ENCODE assay signal across 9 mouse cellular contexts in genomic region chr3:68608848-68609497, GRCm38 (mm10).
DNase-seq lines count a peak whose midpoint lies in the region; ATAC-seq and TF ChIP-seq lines count a peak whose summit lies in the region.
"Had no signal": no experiment of that assay in that cellular context is flagged by ENCODE, and none has a peak within 500 bp of the region (broad histone marks: within the 10 kb centered on the region; RNA-seq: fewer than 3 reads in every experiment).

No protein-coding gene starts in this region.

- H3K4me2 ChIP-seq in forebrain, embryonic 12.5 days: no peak overlapping the region
- H3K4me2 ChIP-seq in forebrain, embryonic 16.5 days (ENCODE audit: low read length): no peak overlapping the region
- no peak overlapping the region for H3K4me2 ChIP-seq in liver, embryonic 12.5 days
- H3K4me2 ChIP-seq: liver, embryonic 13.5 days had no signal

- H3ac ChIP-seq in C2C12 (ENCODE audit: control insufficient read depth, insufficient read length, low read depth): no peak overlapping the region

- no peak overlapping the region for H3K27ac ChIP-seq in forebrain, embryonic 12.5 days
- no peak overlapping the region for H3K27ac ChIP-seq in forebrain, embryonic 16.5 days (ENCODE audit: low read length)
- H3K27ac ChIP-seq in liver, embryonic 12.5 days: no peak overlapping the region
- H3K27ac ChIP-seq: liver, embryonic 13.5 days had no signal

- H3K79me3 ChIP-seq in C2C12 (ENCODE audit: low read depth): peaks cover 15% of the 10 kb centered on the region

- no peaks in the 10 kb centered on the region for H3K9me3 ChIP-seq in forebrain, embryonic 12.5 days
- H3K9me3 ChIP-seq in forebrain, embryonic 16.5 days (ENCODE audit: control insufficient read depth, low read length): no peaks in the 10 kb centered on the region
- no peaks in the 10 kb centered on the region for H3K9me3 ChIP-seq in liver, embryonic 12.5 days (replicated peaks)
- H3K9me3 ChIP-seq: liver, embryonic 13.5 days had no signal

- 0 out of 2 replicates have a peak, but pooled peaks cover 3% of the 10 kb centered on the region for H3K36me3 ChIP-seq in forebrain, embryonic 12.5 days (replicated peaks)
- H3K36me3 ChIP-seq in forebrain, embryonic 16.5 days (ENCODE audit: control insufficient read depth, insufficient read depth): no peaks in the 10 kb centered on the region
- no peaks in the 10 kb centered on the region for H3K36me3 ChIP-seq in C2C12 (ENCODE audit: control insufficient read depth, insufficient read depth)
- H3K36me3 ChIP-seq in liver, embryonic 12.5 days: no peaks in the 10 kb centered on the region
- H3K36me3 ChIP-seq: liver, embryonic 13.5 days had no signal

- peak; percentile 58 to 63 for DNase-seq in cerebellum, postnatal 36 days
- DNase-seq in left cerebral cortex, adult 18-20 months (ENCODE audit: low spot score in 2 of 2): peak; percentile 87 to 92
- DNase-seq in thymus, adult 18-20 months: no peak
- DNase-seq in spleen, adult 12 weeks (ENCODE audit: low spot score): no peak
- DNase-seq: liver, embryonic 13.5 days had no signal

- TF ChIP-seq CTCF in C2C12 (IDR thresholded peaks at IDR 0.05; ENCODE audit: control insufficient read depth, insufficient read depth, insufficient read length): no peak

- ATAC-seq in forebrain, embryonic 12.5 days (ENCODE audit: low FRiP score): 0 out of 2 replicates have a peak, but pooled peaks have one; percentile 37
- no peak for ATAC-seq in forebrain, embryonic 16.5 days
- ATAC-seq in liver, embryonic 12.5 days: no peak

- no peak overlapping the region for H3K9ac ChIP-seq in forebrain, embryonic 12.5 days
- H3K9ac ChIP-seq in forebrain, embryonic 16.5 days (replicated peaks; ENCODE audit: low read depth, low read length): no peak overlapping the region
- H3K9ac ChIP-seq in liver, embryonic 12.5 days: no peak overlapping the region
- H3K9ac ChIP-seq: liver, embryonic 13.5 days had no signal

- H3K4me3 ChIP-seq in forebrain, embryonic 12.5 days (replicated peaks): no peak overlapping the region
- H3K4me3 ChIP-seq in forebrain, embryonic 16.5 days (replicated peaks; ENCODE audit: low read length): no peak overlapping the region
- H3K4me3 ChIP-seq in C2C12 (ENCODE audit: insufficient read depth, poor library complexity, severe bottlenecking): no peak overlapping the region
- H3K4me3 ChIP-seq in liver, embryonic 12.5 days: no peak overlapping the region
- H3K4me3 ChIP-seq: liver, embryonic 13.5 days had no signal

- peaks cover 19% of the 10 kb centered on the region for H3K4me1 ChIP-seq in forebrain, embryonic 12.5 days
- peaks cover 16% of the 10 kb centered on the region for H3K4me1 ChIP-seq in forebrain, embryonic 16.5 days (replicated peaks; ENCODE audit: control insufficient read depth, insufficient read depth, low read length)
- H3K4me1 ChIP-seq in liver, embryonic 12.5 days: no peaks in the 10 kb centered on the region
- H3K4me1 ChIP-seq: liver, embryonic 13.5 days had no signal

- no peaks in the 10 kb centered on the region for H3K27me3 ChIP-seq in forebrain, embryonic 12.5 days
- H3K27me3 ChIP-seq in forebrain, embryonic 16.5 days (replicated peaks; ENCODE audit: control insufficient read depth, insufficient read depth, low read length): no peaks in the 10 kb centered on the region
- H3K27me3 ChIP-seq in C2C12 (ENCODE audit: control insufficient read depth, insufficient read depth, insufficient read length): no peaks in the 10 kb centered on the region
- H3K27me3 ChIP-seq in liver, embryonic 12.5 days (replicated peaks): no peaks in the 10 kb centered on the region
- H3K27me3 ChIP-seq: liver, embryonic 13.5 days had no signal

- H3K79me2 ChIP-seq in C2C12 (ENCODE audit: control insufficient read depth, insufficient read depth): peaks cover 48% of the 10 kb centered on the region

- 90% methylated on average over 19 of the region's 19 CpGs for WGBS in forebrain, embryonic 12.5 days
- 83% methylated on average over 19 of the region's 19 CpGs for WGBS in forebrain, embryonic 16.5 days
- 72% methylated on average over 19 of the region's 19 CpGs for WGBS in liver, embryonic 12.5 days (ENCODE audit: insufficient replicate concordance)

TF ChIP-seq in C2C12, 6 proteins besides CTCF, POLR2A, EP300 and RAD21:
- TF ChIP-seq USF1 (IDR thresholded peaks at IDR 0.05; ENCODE audit: low read depth) (no peak), MYOD1 (IDR thresholded peaks at IDR 0.05; ENCODE audit: control insufficient read depth, insufficient read length, low read depth) (peak; percentile 100), CEBPB (IDR thresholded peaks at IDR 0.05; ENCODE audit: low read depth) (no peak), MAX (IDR thresholded peaks at IDR 0.05) (peak; percentile 40), FOSL1 (IDR thresholded peaks at IDR 0.05; ENCODE audit: insufficient read depth, low read length, poor library complexity, severe bottlenecking) (peak; percentile 92)
TF ChIP-seq in C2C12: peak in this region for 3.

Comparison
In these comparisons a context has a peak if more than half of its experiments do, and no peak if none do; other contexts are left out.
1. DNase-seq: peak in cerebellum, postnatal 36 days (2 of 2) and left cerebral cortex, adult 18-20 months (2 of 2); none in thymus, adult 18-20 months (0 of 2) and spleen, adult 12 weeks (single experiment).